Mouse (Mus musculus) kidney, adult 2 months (tissue): ENCODE data around the gene Sox6. TPM values are rescaled to one million over a fixed set of nuclear protein-coding genes. Genes with fewer than 3 reads are reported as not detected.

Source experiments
- DNase-seq: peaks from one replicate; pipeline ENCODE4 v3.0.0; 2021
- H3K27ac ChIP-seq: fragments of 200-500 bp; 2 replicates; pipeline ENCODE4 v1.5.1; 2012; ENCODE audit warnings: low read depth, low read length, control low read depth, inconsistent platforms; ENCODE audit not compliant: insufficient read depth
- H3K27me3 ChIP-seq: fragments of 200-500 bp; replicated peaks from 2 replicates; pipeline ENCODE4 v1.6.1; 2012; ENCODE audit warnings: mild to moderate bottlenecking, moderate library complexity, low read length, inconsistent platforms; ENCODE audit not compliant: control insufficient read depth, insufficient read depth
- H3K36me3 ChIP-seq: fragments of 200-500 bp; 2 replicates; pipeline ENCODE4 v1.6.1; 2012; ENCODE audit warnings: mild to moderate bottlenecking, moderate library complexity, low read length, inconsistent platforms; ENCODE audit not compliant: control insufficient read depth, insufficient read depth
- H3K4me1 ChIP-seq: fragments of 200-500 bp; 2 replicates; pipeline ENCODE4 v1.6.1; 2011; ENCODE audit warnings: low read length; ENCODE audit not compliant: control insufficient read depth, insufficient read depth
- H3K4me3 ChIP-seq: fragments of 200-500 bp; 2 replicates; pipeline ENCODE4 v1.5.1; 2011; ENCODE audit warnings: mild to moderate bottlenecking, low read depth, low read length, control low read depth; ENCODE audit not compliant: insufficient read depth
- CTCF ChIP-seq: fragments of 200-500 bp; conservative IDR thresholded peaks from 2 replicates; pipeline ENCODE4 v1.5.1; 2011; ENCODE audit warnings: low read depth, mild to moderate bottlenecking, control low read depth, low read length, moderate library complexity, mixed read lengths; ENCODE audit not compliant: insufficient read depth, insufficient read length
- POLR2A ChIP-seq: fragments of 200-500 bp; IDR thresholded peaks from one replicate; pipeline ENCODE4 v1.6.1; 2011; ENCODE audit warnings: low read depth, low read length, control low read depth
- WGBS: fragments of 180-500 bp; shearing (Covaris S2); methylation state at CpG from one replicate; pipeline ENCODE4 v1.1.7; 2018; 5-methylcytosine and 5-hydroxymethylcytosine counted together
- polyA plus RNA-seq: library from polyadenylated mRNA; depleted of rRNA; stranded (reverse); fragments of >200 nt; gene quantifications from 2 replicates; pipeline ENCODE4 v1.2.3, GENCODE M21; 2012

Gene Sox6
- polyA plus RNA-seq, 1 experiment, result 37.1 TPM

GRCm38 (mm10) chr7:115536521-115536920 is 502.1 kb downstream of the Sox6 start:
- WGBS, result 75% methylated on average over 3 of the region's 3 CpGs
- H3K27me3 ChIP-seq, result no peaks in the 10 kb centered on the region
- H3K4me1 ChIP-seq, result no peaks in the 10 kb centered on the region

GRCm38 (mm10) chr7:115531875-115532274 is 506.7 kb downstream of the Sox6 start:
- Histone ChIP-seq H3K27ac (no peak overlapping the region), H3K4me1 (no peaks in the 10 kb centered on the region), H3K27me3 (no peaks in the 10 kb centered on the region), H3K36me3 (no peaks in the 10 kb centered on the region; the same call in none of the 2 replicates), H3K4me3 (no peak overlapping the region)
- WGBS, result 68% methylated on average over 1 of the region's 1 CpGs
- TF ChIP-seq POLR2A, result no peak
- no peak for TF ChIP-seq CTCF
- DNase-seq, result no peak

More at GRCm38 (mm10) chr7:115536521-115536920, 502.1 kb downstream of the Sox6 start:
- TF ChIP-seq CTCF (no peak), POLR2A (no peak)
- DNase-seq, result no peak
- Histone ChIP-seq H3K27ac (no peak overlapping the region), H3K36me3 (no peaks in the 10 kb centered on the region; the same call in 1 of the 2 replicates), H3K4me3 (no peak overlapping the region)

- Histone ChIP-seq H3K27ac (no peak overlapping the region), H3K4me3 (no peak overlapping the region), H3K27me3 (no peaks in the 10 kb centered on the region), H3K4me1 (no peaks in the 10 kb centered on the region), H3K36me3 (no peaks in the 10 kb centered on the region; the same call in none of the 2 replicates)
- 58% methylated on average over 2 of the region's 2 CpGs for WGBS
- no peak for TF ChIP-seq CTCF
- DNase-seq, result no peak
Measured at GRCm38 (mm10) chr7:115531217-115531616, 507.4 kb downstream of the Sox6 start.

- no peaks in the 10 kb centered on the region for H3K36me3 ChIP-seq
- H3K27ac ChIP-seq, result no peak overlapping the region
- no peak for DNase-seq
- no peaks in the 10 kb centered on the region for H3K4me1 ChIP-seq
- H3K4me3 ChIP-seq, result no peak overlapping the region
- H3K27me3 ChIP-seq, result no peaks in the 10 kb centered on the region
- TF ChIP-seq CTCF (no peak), POLR2A (no peak)
- 93% methylated on average over 1 of the region's 1 CpGs for WGBS
Measured at GRCm38 (mm10) chr7:115517701-115518100, 520.9 kb downstream of the Sox6 start.

DNA sequence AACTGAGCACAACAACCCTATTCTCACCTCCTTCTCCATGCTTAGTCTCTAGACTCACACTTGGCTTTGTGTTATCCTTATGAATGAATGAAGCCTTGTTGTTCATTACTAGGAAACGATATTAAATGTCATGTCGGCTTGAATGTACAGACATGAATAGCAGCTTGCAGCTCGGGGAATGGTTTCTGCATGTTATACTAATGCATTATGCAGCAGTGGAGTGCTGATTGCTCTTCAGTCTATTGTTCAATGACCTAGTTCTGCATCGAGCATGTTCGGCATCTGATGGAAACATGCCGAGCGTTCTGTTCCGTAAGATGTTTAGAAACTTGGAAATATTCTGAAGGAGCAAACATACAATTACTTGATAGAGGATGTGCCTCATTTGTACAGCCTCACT is 524.9 kb downstream of the Sox6 start:
- DNase-seq, result no peak
- no peak overlapping the region for H3K4me3 ChIP-seq
- 92% methylated on average over 8 of the region's 8 CpGs for WGBS
- no peaks in the 10 kb centered on the region for H3K27me3 ChIP-seq
- no peaks in the 10 kb centered on the region for H3K36me3 ChIP-seq
- no peaks in the 10 kb centered on the region for H3K4me1 ChIP-seq
- no peak for TF ChIP-seq POLR2A
- no peak for TF ChIP-seq CTCF
- no peak overlapping the region for H3K27ac ChIP-seq

DNA sequence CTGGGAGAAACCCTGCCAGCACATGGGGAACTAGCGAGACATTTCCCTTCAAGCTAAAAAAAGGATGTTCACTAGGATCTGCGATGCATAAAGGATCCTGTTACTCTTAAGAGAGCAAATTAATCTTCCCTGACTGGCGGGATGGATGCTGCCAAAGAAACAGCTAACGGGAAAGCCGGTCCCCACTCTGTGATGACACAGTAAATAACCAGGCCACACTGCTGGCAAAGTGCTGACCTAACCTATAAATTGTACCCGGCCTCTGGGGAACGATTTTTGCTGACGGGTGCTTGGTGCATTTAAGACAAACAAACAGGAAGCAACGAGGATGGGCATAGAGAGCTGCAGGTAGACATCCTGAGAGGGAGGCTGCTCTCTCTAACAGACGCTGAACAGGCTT is 526.8 kb downstream of the Sox6 start:
- no peak for TF ChIP-seq CTCF
- no peak for TF ChIP-seq POLR2A
- WGBS, result 36% methylated on average over 10 of the region's 10 CpGs
- no peak for DNase-seq
- H3K27ac ChIP-seq, result no peak overlapping the region
- no peak overlapping the region for H3K4me3 ChIP-seq
- H3K27me3 ChIP-seq, result no peaks in the 10 kb centered on the region
- no peaks in the 10 kb centered on the region for H3K36me3 ChIP-seq
- H3K4me1 ChIP-seq, result no peaks in the 10 kb centered on the region

- no peaks in the 10 kb centered on the region for H3K27me3 ChIP-seq
- TF ChIP-seq CTCF (no peak), POLR2A (no peak)
- no peak for DNase-seq
- no peak overlapping the region for H3K4me3 ChIP-seq
- H3K27ac ChIP-seq, result no peak overlapping the region
- H3K4me1 ChIP-seq, result no peaks in the 10 kb centered on the region
- 74% methylated on average over 5 of the region's 5 CpGs for WGBS
- no peaks in the 10 kb centered on the region for H3K36me3 ChIP-seq
Measured at GRCm38 (mm10) chr7:115511091-115511490, 527.5 kb downstream of the Sox6 start.

- TF ChIP-seq CTCF (no peak), POLR2A (no peak)
- Histone ChIP-seq H3K4me1 (no peaks in the 10 kb centered on the region), H3K27me3 (no peaks in the 10 kb centered on the region), H3K27ac (no peak overlapping the region), H3K36me3 (no peaks in the 10 kb centered on the region), H3K4me3 (no peak overlapping the region)
- no peak for DNase-seq
- WGBS, result 74% methylated on average over 5 of the region's 5 CpGs
Measured at GRCm38 (mm10) chr7:115510045-115510444, 528.6 kb downstream of the Sox6 start.
